In the genomic region with DNA sequence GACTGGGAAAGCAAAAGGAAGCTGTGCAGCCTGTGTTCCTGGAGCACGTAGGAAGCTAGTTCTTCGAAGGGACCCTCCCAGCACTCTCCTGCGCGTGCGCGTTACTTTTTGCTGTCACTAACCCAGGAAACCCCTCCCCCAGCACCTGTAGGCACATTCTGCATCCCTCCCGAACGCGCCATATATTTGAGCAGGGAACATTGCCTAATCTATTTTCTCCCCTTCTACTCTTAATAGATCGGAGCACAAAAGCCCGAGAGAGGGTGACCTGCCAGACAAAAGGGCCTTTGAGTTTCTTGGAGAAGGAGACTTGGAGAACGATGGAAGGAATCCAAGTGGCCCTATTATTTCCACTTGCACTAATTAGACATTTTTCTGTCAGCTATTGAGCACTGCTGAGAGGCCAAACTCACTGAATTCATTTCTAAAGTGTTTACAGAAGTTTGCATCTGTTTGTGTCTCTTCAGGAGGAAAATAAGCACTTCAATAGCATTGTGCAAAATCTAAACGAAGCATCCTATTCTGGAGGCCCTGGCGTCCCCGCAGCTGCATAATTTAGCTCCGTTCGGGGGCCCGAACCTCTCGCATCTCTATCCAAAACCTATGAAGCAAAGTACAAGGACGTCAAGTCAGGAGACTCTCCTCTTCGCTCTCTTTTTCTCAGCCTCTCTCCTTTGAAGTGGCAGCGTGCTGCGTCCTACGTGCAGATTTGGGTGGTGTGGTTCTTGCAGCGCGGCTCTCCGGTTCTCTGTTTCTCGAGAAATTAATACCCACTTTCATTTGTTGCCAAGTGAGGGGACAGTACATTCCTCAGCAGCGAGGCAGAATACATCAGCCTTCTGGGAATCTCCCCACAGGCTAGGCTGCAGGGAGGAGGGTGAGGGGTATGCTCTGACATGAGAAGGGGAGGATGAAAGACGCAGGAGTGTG, we compare ENCODE assay signal across 8 mouse cellular contexts.
DNase-seq lines count a peak whose midpoint lies in the region; TF ChIP-seq lines count a peak whose summit lies in the region.

No protein-coding gene starts in this region.

- 8% methylated on average over 30 of the region's 30 CpGs for WGBS in hindbrain, embryonic 10.5 days

- peaks cover 68% of the 10 kb centered on the region for H3K27me3 ChIP-seq in hindbrain, embryonic 10.5 days (ENCODE audit: insufficient read depth, poor library complexity, severe bottlenecking)

- no peak overlapping the region for H3K27ac ChIP-seq in gastrocnemius, adult 2 months
- H3K27ac ChIP-seq in hindbrain, embryonic 10.5 days, result peak overlapping the region; percentile 81

- H3K36me3 ChIP-seq in hindbrain, embryonic 10.5 days, result no peaks in the 10 kb centered on the region

- no peak for DNase-seq in gastrocnemius, adult 2 months
- no peak for DNase-seq in gastrocnemius, adult 8-10 months (ENCODE audit: low spot score in 2 of 2)
- DNase-seq in embryo, embryonic 10 days (ENCODE audit: low spot score), result peak; percentile 89
- peak; percentile 80 for DNase-seq in hindbrain, embryonic 10.5 days (ENCODE audit: low spot score)
- peak; percentile 9 to 43 for DNase-seq in left cerebral cortex, adult 8-10 months (ENCODE audit: low spot score in 2 of 2)
- peak; percentile 35 for DNase-seq in naive thymus-derived CD4-positive, alpha-beta T cell, adult 2 months (ENCODE audit: low read depth)
- DNase-seq in ovary, postnatal 36 days (ENCODE audit: low spot score), result no peak
- no peak for DNase-seq in gastrocnemius, postnatal 36 days

- no peak for TF ChIP-seq CTCF in gastrocnemius, adult 2 months (IDR thresholded peaks at IDR 0.05)

- peak overlapping the region; percentile 19 for H3K4me3 ChIP-seq in gastrocnemius, adult 2 months
- H3K4me3 ChIP-seq in hindbrain, embryonic 10.5 days, result peak overlapping the region; percentile 43

- H3K4me1 ChIP-seq in hindbrain, embryonic 10.5 days (replicated peaks), result peaks cover 26% of the 10 kb centered on the region

- 0 out of 2 replicates have a peak, but pooled peaks cover 4% of the 10 kb centered on the region for H3K9me3 ChIP-seq in hindbrain, embryonic 10.5 days

- intact Hi-C loops in gastrocnemius, adult 2 months (cut with DNase I), result no loop called here
- intact Hi-C loops in gastrocnemius, postnatal 36 days (cut with DNase I), result no loop called here

Comparison
In these comparisons a context has a peak if more than half of its experiments do, and no peak if none do; other contexts are left out.
1. DNase-seq: peak in embryo, embryonic 10 days (single experiment), hindbrain, embryonic 10.5 days (single experiment), left cerebral cortex, adult 8-10 months (2 of 2) and naive thymus-derived CD4-positive, alpha-beta T cell, adult 2 months (single experiment); none in gastrocnemius, adult 2 months (single experiment), gastrocnemius, adult 8-10 months (0 of 2), ovary, postnatal 36 days (single experiment) and gastrocnemius, postnatal 36 days (0 of 2).